Mouse (Mus musculus) bone marrow, adult 2 months (tissue): ENCODE results near the gene Syt1.

Source experiments
- CTCF ChIP-seq: fragments of 200-500 bp; IDR thresholded peaks from 2 replicates; pipeline ENCODE4 v1.5.1; 2011; ENCODE audit warnings: low read length, control low read depth; ENCODE audit not compliant: control insufficient read depth, insufficient read depth
- POLR2A ChIP-seq: fragments of 200-500 bp; IDR thresholded peaks from 2 replicates; pipeline ENCODE4 v1.6.1; 2011; ENCODE audit warnings: low read depth, mild to moderate bottlenecking, control low read depth, low read length, borderline replicate concordance; ENCODE audit not compliant: control insufficient read depth

DNA sequence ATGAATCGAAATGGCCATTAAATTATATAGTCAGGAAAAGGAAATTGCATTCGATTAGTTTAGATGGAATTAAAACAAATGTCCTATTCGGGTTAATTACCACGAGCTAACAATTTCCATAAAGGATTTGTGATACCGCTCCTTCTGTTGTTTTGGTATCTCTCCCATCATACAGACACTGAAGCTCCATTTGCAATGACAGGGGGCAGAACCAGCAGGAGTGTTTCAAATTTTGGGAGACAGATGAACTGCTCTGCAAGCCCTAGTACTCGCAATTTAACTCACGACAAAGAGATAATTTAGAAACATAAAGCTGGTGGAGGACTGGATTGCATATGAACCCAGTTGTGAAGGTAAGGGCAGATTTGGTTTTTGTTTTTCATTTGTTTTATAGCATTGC, 210.0 kb downstream of the Syt1 start:
- TF ChIP-seq POLR2A (no peak), CTCF (no peak)
